ENCODE assay signal across 8 mouse cellular contexts in the genomic region with DNA sequence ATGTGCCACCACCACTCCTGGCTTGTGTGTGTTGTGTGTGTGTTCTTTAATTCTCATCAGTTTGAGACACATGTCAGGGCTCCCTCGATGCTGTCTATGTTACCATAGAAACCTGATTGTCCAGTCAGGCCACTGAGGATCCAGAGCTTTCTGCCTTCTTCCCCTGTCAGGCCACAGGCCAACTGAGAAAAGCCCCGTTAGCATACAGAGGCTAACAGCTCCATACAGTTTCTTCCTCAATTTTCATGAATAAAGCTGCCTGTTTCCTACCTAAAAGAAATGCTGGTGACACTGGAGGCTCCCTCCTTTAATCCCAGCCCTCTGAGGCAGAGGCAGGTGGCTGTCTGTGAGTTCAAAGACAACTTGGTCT. TPM values are rescaled to one million over a fixed set of nuclear protein-coding genes. Genes with fewer than 3 reads are reported as not detected.
A peak's percentile ranks its signal among the peaks of the same experiment; 100 is the strongest.
DNase-seq lines count a peak whose midpoint lies in the region; ATAC-seq and TF ChIP-seq lines count a peak whose summit lies in the region.

No protein-coding gene starts in this region.

- DNase-seq in lung, embryonic 14.5 days = no peak
- DNase-seq in lung, adult 2 months = no peak
- no peak for DNase-seq in adrenal gland, adult (ENCODE audit: inconsistent age in 2 of 2, low spot score in 1 of 2)
- no peak for DNase-seq in layer of hippocampus, adult 18-20 months (ENCODE audit: low spot score in 2 of 2)
- no peak for DNase-seq in thymus, adult 18-20 months

- WGBS in lung, embryonic 14.5 days = 38% methylated on average over 2 of the region's 2 CpGs
- WGBS in lung, adult 2 months = 46% methylated on average over 2 of the region's 2 CpGs
- WGBS in embryonic facial prominence, embryonic 15.5 days = 64% methylated on average over 2 of the region's 2 CpGs
- WGBS in intestine, postnatal 0 days = 45% methylated on average over 2 of the region's 2 CpGs
- 40% methylated on average over 2 of the region's 2 CpGs for WGBS in neural tube, embryonic 14.5 days

- no peaks in the 10 kb centered on the region for H3K9me3 ChIP-seq in lung, embryonic 14.5 days (ENCODE audit: low read depth, low read length)
- H3K9me3 ChIP-seq in embryonic facial prominence, embryonic 15.5 days (replicated peaks) = no peaks in the 10 kb centered on the region
- H3K9me3 ChIP-seq in intestine, postnatal 0 days (ENCODE audit: control insufficient read depth) = no peaks in the 10 kb centered on the region
- H3K9me3 ChIP-seq in neural tube, embryonic 14.5 days (ENCODE audit: control insufficient read depth, low read length) = no peaks in the 10 kb centered on the region

- H3K27ac ChIP-seq in lung, embryonic 14.5 days (ENCODE audit: low read depth) = no peak overlapping the region
- no peak overlapping the region for H3K27ac ChIP-seq in embryonic facial prominence, embryonic 15.5 days (replicated peaks)
- H3K27ac ChIP-seq in intestine, postnatal 0 days (ENCODE audit: low read depth, low read length) = peak overlapping the region; percentile 78
- no peak overlapping the region for H3K27ac ChIP-seq in neural tube, embryonic 14.5 days (ENCODE audit: low read depth, low read length)

- ATAC-seq in lung, embryonic 14.5 days (ENCODE audit: insufficient read depth) = no peak
- ATAC-seq in embryonic facial prominence, embryonic 15.5 days (ENCODE audit: insufficient number of reproducible peaks, low FRiP score, low TSS enrichment, low read depth) = no peak
- ATAC-seq in intestine, postnatal 0 days = no peak
- no peak for ATAC-seq in neural tube, embryonic 14.5 days (ENCODE audit: low read depth)

- H3K36me3 ChIP-seq in lung, embryonic 14.5 days (ENCODE audit: insufficient read depth) = peaks cover 50% of the 10 kb centered on the region
- peaks cover 43% of the 10 kb centered on the region for H3K36me3 ChIP-seq in embryonic facial prominence, embryonic 15.5 days
- peaks cover 45% of the 10 kb centered on the region for H3K36me3 ChIP-seq in intestine, postnatal 0 days (ENCODE audit: control insufficient read depth, insufficient read depth)
- H3K36me3 ChIP-seq in neural tube, embryonic 14.5 days (ENCODE audit: control insufficient read depth, insufficient read depth, low read length) = peaks cover 10% of the 10 kb centered on the region

- no peaks in the 10 kb centered on the region for H3K27me3 ChIP-seq in lung, embryonic 14.5 days (ENCODE audit: insufficient read depth, low read length)
- no peaks in the 10 kb centered on the region for H3K27me3 ChIP-seq in embryonic facial prominence, embryonic 15.5 days
- H3K27me3 ChIP-seq in intestine, postnatal 0 days (replicated peaks; ENCODE audit: control insufficient read depth, insufficient read depth, low read length) = no peaks in the 10 kb centered on the region
- H3K27me3 ChIP-seq in neural tube, embryonic 14.5 days (ENCODE audit: control insufficient read depth, insufficient read depth, low read length) = no peaks in the 10 kb centered on the region

- no peak for TF ChIP-seq POLR2A in lung, adult 2 months (IDR thresholded peaks at IDR 0.05; ENCODE audit: borderline replicate concordance, extremely low read depth, low read depth, low read length)

- peak overlapping the region; percentile 96 for H3K4me2 ChIP-seq in lung, embryonic 14.5 days
- peak overlapping the region; percentile 88 for H3K4me2 ChIP-seq in embryonic facial prominence, embryonic 15.5 days (replicated peaks)
- peak overlapping the region; percentile 90 for H3K4me2 ChIP-seq in intestine, postnatal 0 days (replicated peaks; ENCODE audit: low read depth)
- H3K4me2 ChIP-seq in neural tube, embryonic 14.5 days (ENCODE audit: low read depth, low read length) = peak overlapping the region; percentile 90

- peaks cover 20% of the 10 kb centered on the region; the same call in 1 of the 2 replicates for H3K4me1 ChIP-seq in lung, embryonic 14.5 days (ENCODE audit: insufficient read depth)
- peaks cover 13% of the 10 kb centered on the region for H3K4me1 ChIP-seq in lung, adult 2 months (ENCODE audit: control insufficient read depth, insufficient read depth, low read length)
- H3K4me1 ChIP-seq in embryonic facial prominence, embryonic 15.5 days = peaks cover 55% of the 10 kb centered on the region
- H3K4me1 ChIP-seq in intestine, postnatal 0 days (replicated peaks; ENCODE audit: control insufficient read depth, insufficient read depth, low read length) = peaks cover 16% of the 10 kb centered on the region
- H3K4me1 ChIP-seq in neural tube, embryonic 14.5 days (ENCODE audit: control insufficient read depth, insufficient read depth, low read length) = peaks cover 31% of the 10 kb centered on the region

- no peak for TF ChIP-seq CTCF in lung, embryonic 14.5 days (IDR thresholded peaks at IDR 0.05; ENCODE audit: low read depth)
- no peak for TF ChIP-seq CTCF in lung, adult 2 months (IDR thresholded peaks at IDR 0.05; ENCODE audit: insufficient read depth, low read length)
- no peak for TF ChIP-seq CTCF in intestine, postnatal 0 days (IDR thresholded peaks at IDR 0.05; ENCODE audit: low read depth)

- H3K9ac ChIP-seq in lung, embryonic 14.5 days = peak overlapping the region; percentile 76; the same call in 1 of the 2 replicates
- no peak overlapping the region for H3K9ac ChIP-seq in embryonic facial prominence, embryonic 15.5 days
- 0 out of 2 replicates have a peak overlapping the region, but pooled peaks have one; percentile 56 for H3K9ac ChIP-seq in intestine, postnatal 0 days (ENCODE audit: low read depth, low read length)
- H3K9ac ChIP-seq in neural tube, embryonic 14.5 days (replicated peaks; ENCODE audit: low read depth, low read length) = peak overlapping the region; percentile 68

- H3K4me3 ChIP-seq in lung, embryonic 14.5 days (ENCODE audit: low read depth, low read length) = peak overlapping the region; percentile 70
- no peak overlapping the region for H3K4me3 ChIP-seq in lung, adult 2 months (replicated peaks; ENCODE audit: extremely low read depth, low read depth, low read length)
- H3K4me3 ChIP-seq in embryonic facial prominence, embryonic 15.5 days (replicated peaks) = peak overlapping the region; percentile 68
- peak overlapping the region; percentile 71 for H3K4me3 ChIP-seq in intestine, postnatal 0 days (ENCODE audit: low read depth, low read length)
- H3K4me3 ChIP-seq in neural tube, embryonic 14.5 days (ENCODE audit: low read depth, low read length) = peak overlapping the region; percentile 52

RNA-seq across cellular contexts. Expression of a gene that starts 1.2 kb away (rescaled TPM):
- 27.6 and 30.1 TPM in 2 replicates for polyA plus RNA-seq in lung, embryonic 14.5 days (2014; fragmentation: Nextera tagmentation; extraction: Ambion mirVana)
- 47.3 and 48.6 TPM in 2 replicates for polyA plus RNA-seq in lung, adult 2 months (2012; rRNA removed)
- polyA plus RNA-seq in embryonic facial prominence, embryonic 15.5 days (2015; fragmentation: Nextera tagmentation; extraction: Ambion mirVana) = 29.3 and 30.9 TPM in 2 replicates
- polyA plus RNA-seq in intestine, postnatal 0 days (2015; fragmentation: Nextera tagmentation; extraction: Ambion mirVana) = 65.8 and 67.7 TPM in 2 replicates
- polyA plus RNA-seq in neural tube, embryonic 14.5 days (2014; fragmentation: Nextera tagmentation; extraction: Ambion mirVana) = 66.9 and 80.4 TPM in 2 replicates
- total RNA-seq in layer of hippocampus, adult 18-20 months (2021) = 100 to 1,000 TPM; 319 to 320 TPM

RNA-seq across cellular contexts. Expression of a gene that starts 7.2 kb away (rescaled TPM):
- not detected in 2 replicates for polyA plus RNA-seq in lung, embryonic 14.5 days (2014; fragmentation: Nextera tagmentation; extraction: Ambion mirVana)
- 0.38 and 0.56 TPM in 2 replicates for polyA plus RNA-seq in lung, adult 2 months (2012; rRNA removed)
- polyA plus RNA-seq in embryonic facial prominence, embryonic 15.5 days (2015; fragmentation: Nextera tagmentation; extraction: Ambion mirVana) = 3.1 and 5.3 TPM in 2 replicates
- polyA plus RNA-seq in intestine, postnatal 0 days (2015; fragmentation: Nextera tagmentation; extraction: Ambion mirVana) = 2.7 and 3.3 TPM in 2 replicates
- polyA plus RNA-seq in neural tube, embryonic 14.5 days (2014; fragmentation: Nextera tagmentation; extraction: Ambion mirVana) = 51.6 and 70.7 TPM in 2 replicates
- total RNA-seq in layer of hippocampus, adult 18-20 months (2021) = 100 to 1,000 TPM; 265 to 270 TPM

RNA-seq across cellular contexts. Expression of a gene that starts 7.3 kb away (rescaled TPM):
- 12.6 and 14.2 TPM in 2 replicates for polyA plus RNA-seq in lung, embryonic 14.5 days (2014; fragmentation: Nextera tagmentation; extraction: Ambion mirVana)
- polyA plus RNA-seq in lung, adult 2 months (2012; rRNA removed) = 6.7 and 7.1 TPM in 2 replicates
- 13.5 and 14.7 TPM in 2 replicates for polyA plus RNA-seq in embryonic facial prominence, embryonic 15.5 days (2015; fragmentation: Nextera tagmentation; extraction: Ambion mirVana)
- 1.4 and 1.6 TPM in 2 replicates for polyA plus RNA-seq in intestine, postnatal 0 days (2015; fragmentation: Nextera tagmentation; extraction: Ambion mirVana)
- polyA plus RNA-seq in neural tube, embryonic 14.5 days (2014; fragmentation: Nextera tagmentation; extraction: Ambion mirVana) = 2.0 and 2.5 TPM in 2 replicates
- 1 to 10 TPM in 1 of 2 experiments, under 1 TPM in 1; 0.69 to 1.1 TPM for total RNA-seq in layer of hippocampus, adult 18-20 months (2021)

RNA-seq across cellular contexts. Expression of a gene that starts 10.7 kb away (rescaled TPM):
- 1,415 and 1,470 TPM in 2 replicates for polyA plus RNA-seq in lung, embryonic 14.5 days (2014; fragmentation: Nextera tagmentation; extraction: Ambion mirVana)
- 415 and 591 TPM in 2 replicates for polyA plus RNA-seq in lung, adult 2 months (2012; rRNA removed)
- polyA plus RNA-seq in embryonic facial prominence, embryonic 15.5 days (2015; fragmentation: Nextera tagmentation; extraction: Ambion mirVana) = 1,341 and 1,344 TPM in 2 replicates
- 968 and 992 TPM in 2 replicates for polyA plus RNA-seq in intestine, postnatal 0 days (2015; fragmentation: Nextera tagmentation; extraction: Ambion mirVana)
- polyA plus RNA-seq in neural tube, embryonic 14.5 days (2014; fragmentation: Nextera tagmentation; extraction: Ambion mirVana) = 654 and 691 TPM in 2 replicates
- 100 to 1,000 TPM; 557 to 573 TPM for total RNA-seq in layer of hippocampus, adult 18-20 months (2021)

RNA-seq across cellular contexts. Expression of a gene that starts 18.5 kb away (rescaled TPM):
- polyA plus RNA-seq in lung, embryonic 14.5 days (2014; fragmentation: Nextera tagmentation; extraction: Ambion mirVana) = 26.1 and 26.3 TPM in 2 replicates
- polyA plus RNA-seq in lung, adult 2 months (2012; rRNA removed) = 289 and 356 TPM in 2 replicates
- 22.2 and 27.9 TPM in 2 replicates for polyA plus RNA-seq in embryonic facial prominence, embryonic 15.5 days (2015; fragmentation: Nextera tagmentation; extraction: Ambion mirVana)
- polyA plus RNA-seq in intestine, postnatal 0 days (2015; fragmentation: Nextera tagmentation; extraction: Ambion mirVana) = 75.5 and 79.4 TPM in 2 replicates
- polyA plus RNA-seq in neural tube, embryonic 14.5 days (2014; fragmentation: Nextera tagmentation; extraction: Ambion mirVana) = 14.0 and 14.7 TPM in 2 replicates
- total RNA-seq in layer of hippocampus, adult 18-20 months (2021) = 10 to 100 TPM; 29.9 to 35.6 TPM
